22 mouse cellular contexts compared by ENCODE assay signal in the genomic region with DNA sequence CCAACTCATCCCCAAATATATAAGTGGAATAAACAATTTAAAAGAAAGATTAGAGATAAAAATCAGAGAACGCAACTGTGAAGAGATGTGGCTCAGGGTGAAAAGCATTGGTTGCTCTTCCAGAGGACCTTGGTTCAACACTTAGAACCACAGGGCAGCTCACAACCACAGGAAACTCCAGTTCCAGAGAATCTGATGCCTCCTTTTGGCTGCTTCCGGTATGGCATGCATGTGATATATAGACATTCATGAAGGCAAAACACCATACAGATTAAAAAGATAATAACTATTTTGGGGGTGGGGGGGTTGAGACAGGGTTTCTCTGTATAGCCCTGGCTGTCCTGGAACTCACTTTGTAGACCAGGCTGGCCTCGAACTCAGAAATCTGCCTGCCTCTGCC. TPM values are rescaled to one million over a fixed set of nuclear protein-coding genes. Genes with fewer than 3 reads are reported as not detected.
DNase-seq lines count a peak whose midpoint lies in the region; TF ChIP-seq lines count a peak whose summit lies in the region.
"Had no signal": no experiment of that assay in that cellular context is flagged by ENCODE, and none has a peak within 500 bp of the region (broad histone marks: within the 10 kb centered on the region; RNA-seq: fewer than 3 reads in every experiment).

No protein-coding gene starts in this region.

- DNase-seq in layer of hippocampus, adult 2 months (ENCODE audit: low spot score in 2 of 2) = no peak
- DNase-seq in layer of hippocampus, adult 8-10 months (ENCODE audit: low spot score in 2 of 2) = no peak
- peak; percentile 58 for DNase-seq in thymus, postnatal 4 days
- DNase-seq in thymus, adult 18-20 months = no peak
- peak; percentile 40 for DNase-seq in ZHBTc4 (ENCODE audit: low read depth, low spot score)
- DNase-seq in kidney, postnatal 10 days = no peak
- no peak for DNase-seq in kidney, adult 8-10 months
- DNase-seq: adrenal gland, postnatal 14 days; cerebellum, adult 11-12 months; cerebellum, postnatal 25 days; kidney, adult 11 months; liver, postnatal 0 days; right cerebral cortex, postnatal 25 days had no signal

- no peak overlapping the region for H3K4me3 ChIP-seq in layer of hippocampus, adult 2 months
- H3K4me3 ChIP-seq: embryonic facial prominence, embryonic 15.5 days; heart, embryonic 12.5 days; limb, embryonic 15.5 days; stomach, embryonic 15.5 days had no signal

- no peak overlapping the region for H3K27ac ChIP-seq in layer of hippocampus, adult 2 months
- H3K27ac ChIP-seq: embryonic facial prominence, embryonic 15.5 days; hindbrain, embryonic 14.5 days; kidney, postnatal 0 days; limb, embryonic 15.5 days; stomach, embryonic 15.5 days had no signal

- TF ChIP-seq CTCF in layer of hippocampus, adult 2 months (conservative IDR thresholded peaks at IDR 0.05) = peak; percentile 28; the same call in 1 of the 2 replicates

RNA-seq across cellular contexts. Expression of gene Syt5, which starts 15.3 kb away (rescaled TPM):
- 100 to 1,000 TPM; 199 to 217 TPM for total RNA-seq in layer of hippocampus, adult 2 months (2021)
- 100 to 1,000 TPM; 180 to 219 (median 211) TPM for total RNA-seq in layer of hippocampus, adult 8-10 months (2022)
- total RNA-seq: gastrocnemius, adult 18-20 months had no signal

RNA-seq across cellular contexts. Expression of gene Dnaaf3, which starts 30.4 kb away (rescaled TPM):
- under 1 TPM; 0.47 to 0.64 TPM for total RNA-seq in layer of hippocampus, adult 2 months (2021)
- total RNA-seq in layer of hippocampus, adult 8-10 months (2022) = 1 to 10 TPM in 1 of 4 experiments, under 1 TPM in 2, not detected in 1; 0.77 to 1.6 (median 0.96) TPM
- total RNA-seq: gastrocnemius, adult 18-20 months had no signal

RNA-seq across cellular contexts. Expression of gene Tnni3, which starts 38.6 kb away (rescaled TPM):
- total RNA-seq in layer of hippocampus, adult 2 months (2021) = under 1 TPM in 1 of 2 experiments, not detected in 1; 0.64 TPM
- 1 to 10 TPM in 1 of 4 experiments, not detected in 3; 1.3 TPM for total RNA-seq in layer of hippocampus, adult 8-10 months (2022)
- total RNA-seq: gastrocnemius, adult 18-20 months had no signal

RNA-seq across cellular contexts. Expression of gene Ptprh, which starts 41.2 kb away (rescaled TPM):
- total RNA-seq in layer of hippocampus, adult 2 months (2021) = under 1 TPM; 0.18 to 0.22 TPM
- under 1 TPM; 0.59 to 0.85 (median 0.67) TPM for total RNA-seq in layer of hippocampus, adult 8-10 months (2022)
- total RNA-seq: adrenal gland, postnatal 14 days; gastrocnemius, adult 18-20 months; gastrocnemius, postnatal 4 days; heart, postnatal 25 days had no signal

RNA-seq across cellular contexts. Expression of gene Tnnt1, which starts 46.5 kb away (rescaled TPM):
- total RNA-seq in layer of hippocampus, adult 2 months (2021) = 1 to 10 TPM; 1.7 to 4.0 TPM
- total RNA-seq in layer of hippocampus, adult 8-10 months (2022) = 1 to 10 TPM; 1.3 to 4.0 (median 2.0) TPM

Comparison
In these comparisons a context has a peak if more than half of its experiments do, and no peak if none do; other contexts are left out.
1. DNase-seq: peak in thymus, postnatal 4 days (single experiment) and ZHBTc4 (single experiment); none in layer of hippocampus, adult 2 months (0 of 2), layer of hippocampus, adult 8-10 months (0 of 2), thymus, adult 18-20 months (0 of 2), kidney, postnatal 10 days (single experiment) and kidney, adult 8-10 months (0 of 2).